Mouse (Mus musculus) small intestine, adult 2 months (tissue): ENCODE data around the gene Hsdl2.

Experiments
- CTCF ChIP-seq: fragments of 200-500 bp; IDR thresholded peaks from 2 replicates; pipeline ENCODE4 v1.5.1; 2012; ENCODE audit warnings: low read depth, mild to moderate bottlenecking, control low read depth, inconsistent platforms, low read length, moderate library complexity, mixed read lengths; ENCODE audit not compliant: insufficient replicate concordance, insufficient read length; ENCODE audit errors: extremely low read depth
- POLR2A ChIP-seq: fragments of 200-500 bp; IDR thresholded peaks from 2 replicates; pipeline ENCODE4 v1.6.1; 2012; ENCODE audit warnings: low read depth, mild to moderate bottlenecking, control low read depth, inconsistent platforms, low read length, moderate library complexity

DNA sequence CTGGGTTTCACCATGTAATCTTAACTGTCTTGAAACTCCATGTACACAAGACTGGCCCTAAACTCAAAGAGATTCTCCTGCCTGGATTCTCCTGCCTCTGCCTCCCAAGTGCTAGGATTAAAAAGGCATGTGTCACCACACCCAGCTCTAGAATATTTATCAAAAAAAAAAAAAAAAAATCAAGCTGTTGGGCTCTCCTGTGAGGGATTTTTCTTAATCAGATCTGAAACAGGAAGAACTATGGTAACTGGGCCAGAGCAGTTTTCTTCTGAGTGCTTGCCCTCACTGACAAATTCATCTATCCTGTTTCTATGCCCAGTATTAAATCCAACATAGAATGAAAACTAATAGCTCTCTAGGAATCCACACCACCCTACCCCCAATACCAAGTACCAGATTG lies 45.7 kb upstream of the Hsdl2 start:
- TF ChIP-seq CTCF (no peak), POLR2A (no peak)
